Mouse (Mus musculus): ENCODE measurements around the gene Hmgn2. TPM values are rescaled to one million over a fixed set of nuclear protein-coding genes. Genes with fewer than 3 reads are reported as not detected.

Hmgn2 gene
- total and polyA plus RNA-seq, 3 experiments = 157 to 195 (median 161) TPM

DNA sequence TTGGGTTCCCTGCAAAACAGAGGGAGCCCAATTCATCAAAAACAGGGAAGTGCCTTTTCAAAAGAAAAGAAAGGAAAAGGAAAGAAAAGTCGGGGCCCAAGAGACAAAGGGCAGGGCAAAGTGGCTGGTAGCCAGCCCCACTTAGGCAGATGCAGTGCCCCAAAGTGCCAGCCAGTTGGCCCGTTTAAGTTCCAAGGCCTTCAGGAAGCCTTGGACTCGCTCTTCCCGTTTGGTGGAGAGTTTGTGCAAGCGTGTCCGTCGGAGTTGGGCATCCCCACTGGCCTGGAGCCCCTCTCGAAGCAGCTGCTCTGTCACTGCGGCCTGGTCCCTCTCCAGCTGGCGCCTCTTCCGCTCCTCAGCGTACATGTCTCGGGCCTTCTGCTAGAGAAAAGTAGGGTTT, 2.4 kb upstream of the Hmgn2 start:
- dilution Hi-C loops (cut with MboI; ENCODE audit: extremely low pct_ligation_motif_present, extremely low pct_unique_long_range_greater_than_20kb, low sequenced_read_pairs) (no loop called here), in situ Hi-C loops (cut with MboI; ENCODE audit: low pct_ligation_motif_present, low pct_unique_long_range_greater_than_20kb, low sequenced_read_pairs) (no loop called here)
- peaks cover 9% of the 10 kb centered on the region for H3K79me2 ChIP-seq (replicated peaks; ENCODE audit: control insufficient read depth, extremely low read depth, insufficient read depth, poor library complexity, severe bottlenecking)

DNA sequence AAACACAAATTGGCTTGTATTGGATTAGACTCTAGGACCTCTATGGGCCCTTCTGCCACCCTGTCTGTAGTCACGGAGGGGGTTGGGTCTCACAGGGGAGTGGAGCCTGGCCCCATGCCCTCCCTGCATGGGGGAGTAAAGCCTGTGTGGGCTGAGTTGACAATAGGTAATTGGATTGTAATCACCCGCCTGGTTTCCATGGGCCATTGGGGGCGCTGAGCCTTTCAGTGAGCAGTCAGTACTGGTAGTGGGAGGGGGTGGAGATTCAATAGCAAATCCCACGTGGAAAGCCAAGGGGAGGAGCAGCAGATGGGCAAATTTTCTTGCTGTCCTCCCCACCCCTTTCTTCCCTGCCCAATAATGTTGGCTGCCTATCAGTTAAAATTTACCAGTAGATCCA, 1.7 kb upstream of the Hmgn2 start:
- TF ChIP-seq USF1 (IDR thresholded peaks at IDR 0.05; ENCODE audit: low read depth, low read length) = no peak
- TF ChIP-seq TBP (conservative IDR thresholded peaks at IDR 0.05; ENCODE audit: low read depth, low read length) = no peak
- TF ChIP-seq USF2 (conservative IDR thresholded peaks at IDR 0.05; ENCODE audit: low read depth, low read length) = no peak
- no peak for TF ChIP-seq POLR2AphosphoS2 (IDR thresholded peaks at IDR 0.05; ENCODE audit: low read depth, low read length)
- no peak for TF ChIP-seq KAT2A (IDR thresholded peaks at IDR 0.05; ENCODE audit: insufficient replicate concordance, low read length)
- TF ChIP-seq MXI1 (IDR thresholded peaks at IDR 0.05; ENCODE audit: low read depth, low read length) = no peak
- no peak for TF ChIP-seq NRF1 (IDR thresholded peaks at IDR 0.05; ENCODE audit: low read depth, low read length)
- no peak for TF ChIP-seq UBTF (IDR thresholded peaks at IDR 0.05; ENCODE audit: low read depth, low read length)
- TF ChIP-seq MEF2A (IDR thresholded peaks at IDR 0.05; ENCODE audit: borderline replicate concordance, low read depth, low read length) = no peak
- TF ChIP-seq NELFE (IDR thresholded peaks at IDR 0.05; ENCODE audit: low read depth, low read length) = no peak
- TF ChIP-seq CHD1 (IDR thresholded peaks at IDR 0.05; ENCODE audit: low read depth, low read length) = no peak
- dilution Hi-C loops (cut with MboI; ENCODE audit: extremely low pct_ligation_motif_present, extremely low pct_unique_long_range_greater_than_20kb, low sequenced_read_pairs) = no loop called here
- Histone ChIP-seq H3K4me1 (ENCODE audit: control insufficient read depth in 1 of 2, insufficient read depth in 2 of 2) (peaks cover 0 to 23% of the 10 kb centered on the region in 2 experiments; a peak in 3 of 4 replicates), H3K9me3 (replicated peaks; ENCODE audit: low read length) (no peaks in the 10 kb centered on the region), H3K36me3 (replicated peaks in 1 of 2; ENCODE audit: control insufficient read depth in 1 of 2, insufficient read depth in 1 of 2, low read length in 1 of 2) (peaks cover 21 to 56% of the 10 kb centered on the region in 2 experiments), H3K4me2 (ENCODE audit: insufficient read depth, low read depth, poor library complexity, severe bottlenecking) (no peak overlapping the region), H3K9ac (ENCODE audit: insufficient read depth, low read depth) (no peak overlapping the region), H3K79me2 (replicated peaks; ENCODE audit: control insufficient read depth, extremely low read depth, insufficient read depth, poor library complexity, severe bottlenecking) (peaks cover 9% of the 10 kb centered on the region), H3K27me3 (replicated peaks) (no peaks in the 10 kb centered on the region), H3K4me3 (replicated peaks in 1 of 3; ENCODE audit: low read depth in 2 of 3, low read length in 2 of 3, poor library complexity in 1 of 3) (no peak overlapping the region), H3K27ac (ENCODE audit: insufficient read depth, low read depth) (no peak overlapping the region)
- in situ Hi-C loops (cut with MboI; ENCODE audit: low pct_ligation_motif_present, low pct_unique_long_range_greater_than_20kb, low sequenced_read_pairs) = no loop called here
- no peak for DNase-seq (ENCODE audit: extremely low read depth)

More for the DNA sequence above, 2.4 kb upstream of the Hmgn2 start:
- Histone ChIP-seq H3K4me1 (ENCODE audit: control insufficient read depth in 1 of 2, insufficient read depth in 2 of 2) (peaks cover 0 to 18% of the 10 kb centered on the region in 2 experiments; a peak in 3 of 4 replicates), H3K27ac (ENCODE audit: insufficient read depth, low read depth) (no peak overlapping the region), H3K36me3 (replicated peaks in 1 of 2; ENCODE audit: control insufficient read depth in 1 of 2, insufficient read depth in 1 of 2, low read length in 1 of 2) (peaks cover 18 to 54% of the 10 kb centered on the region in 2 experiments), H3K9ac (ENCODE audit: insufficient read depth, low read depth) (no peak overlapping the region), H3K4me2 (ENCODE audit: insufficient read depth, low read depth, poor library complexity, severe bottlenecking) (no peak overlapping the region), H3K9me3 (replicated peaks; ENCODE audit: low read length) (no peaks in the 10 kb centered on the region), H3K4me3 (replicated peaks in 1 of 3; ENCODE audit: low read depth in 2 of 3, low read length in 2 of 3, poor library complexity in 1 of 3) (no peak overlapping the region), H3K27me3 (replicated peaks) (no peaks in the 10 kb centered on the region)
- TF ChIP-seq CTCF (conservative IDR thresholded peaks at IDR 0.05 in 1 of 2, IDR thresholded peaks at IDR 0.05 in 1 of 2; ENCODE audit: low read depth in 2 of 2, low read length in 2 of 2) (no peak), TBP (conservative IDR thresholded peaks at IDR 0.05; ENCODE audit: low read depth, low read length) (no peak), JUND (conservative IDR thresholded peaks at IDR 0.05; ENCODE audit: low read depth, low read length) (no peak), MAZ (IDR thresholded peaks at IDR 0.05; ENCODE audit: low read depth, low read length) (no peak), MAX (IDR thresholded peaks at IDR 0.05; ENCODE audit: low read length) (no peak), USF1 (IDR thresholded peaks at IDR 0.05; ENCODE audit: low read depth, low read length) (no peak), ZNF384 (IDR thresholded peaks at IDR 0.05; ENCODE audit: low read depth, low read length) (no peak), ZC3H11A (IDR thresholded peaks at IDR 0.05; ENCODE audit: low read depth, low read length) (no peak), MXI1 (IDR thresholded peaks at IDR 0.05; ENCODE audit: low read depth, low read length) (no peak), POLR2A (IDR thresholded peaks at IDR 0.05; ENCODE audit: low read depth, low read length) (no peak), SMC3 (IDR thresholded peaks at IDR 0.05; ENCODE audit: low read depth, low read length) (no peak), E2F4 (IDR thresholded peaks at IDR 0.05; ENCODE audit: insufficient replicate concordance, low read depth, low read length) (no peak)
- no peak for DNase-seq (ENCODE audit: extremely low read depth)
